Mouse (Mus musculus) kidney, embryonic 14.5 days (tissue): ENCODE data around the gene Myh8. TPM values are rescaled to one million over a fixed set of nuclear protein-coding genes. Genes with fewer than 3 reads are reported as not detected.

Source experiments
- ATAC-seq: fragments of 200-750 bp; cut with Nextera tagmentation; 2 replicates; pipeline ENCODE4 v1.8.0; 2017; ENCODE audit warnings: moderate number of reproducible peaks, mild to moderate bottlenecking, moderate TSS enrichment, moderate library complexity; ENCODE audit not compliant: low FRiP score, low TSS enrichment
- H3K27ac ChIP-seq: fragments of 300-500 bp; sonication (generic); 2 replicates; pipeline ENCODE4 v1.5.1; 2014; ENCODE audit warnings: low read depth, mild to moderate bottlenecking, low read length, moderate library complexity, mixed read lengths
- H3K27me3 ChIP-seq: fragments of 300-500 bp; sonication (generic); 2 replicates; pipeline ENCODE4 v1.6.1; 2014; ENCODE audit warnings: mild to moderate bottlenecking, low read length; ENCODE audit not compliant: control insufficient read depth, insufficient read depth
- H3K36me3 ChIP-seq: fragments of 300-500 bp; sonication (generic); 2 replicates; pipeline ENCODE4 v1.6.1; 2014; ENCODE audit warnings: low read length, mixed read lengths; ENCODE audit not compliant: control insufficient read depth, insufficient read depth
- H3K4me1 ChIP-seq: fragments of 300-500 bp; sonication (generic); 2 replicates; pipeline ENCODE4 v1.6.1; 2014; ENCODE audit warnings: low read length, mixed read lengths; ENCODE audit not compliant: control insufficient read depth, insufficient read depth
- H3K4me2 ChIP-seq: fragments of 300-500 bp; sonication (generic); replicated peaks from 2 replicates; pipeline ENCODE4 v1.6.1; 2014; ENCODE audit warnings: low read depth, mild to moderate bottlenecking, low read length
- H3K4me3 ChIP-seq: fragments of 300-500 bp; sonication (generic); 2 replicates; pipeline ENCODE4 v1.5.1; 2014; ENCODE audit warnings: mild to moderate bottlenecking, low read length
- H3K9ac ChIP-seq: fragments of 300-500 bp; sonication (generic); 2 replicates; pipeline ENCODE4 v1.6.1; 2014; ENCODE audit warnings: low read depth, mild to moderate bottlenecking, low read length, moderate library complexity
- H3K9me3 ChIP-seq: fragments of 300-500 bp; sonication (generic); 2 replicates; pipeline ENCODE4 v1.6.1; 2016; ENCODE audit warnings: low read length; ENCODE audit not compliant: control insufficient read depth
- WGBS: fragments of 180-500 bp; shearing (Covaris S2); extraction: QIAGEN DNeasy Blood & Tissue Kit; methylation state at CpG from one replicate; pipeline ENCODE4 v1.1.7; 2014; 5-methylcytosine and 5-hydroxymethylcytosine counted together
- polyA plus RNA-seq: library from polyadenylated mRNA; unstranded; fragments of >200 nt; fragmentation: Nextera tagmentation; extraction: Ambion mirVana; gene quantifications from 2 replicates; pipeline ENCODE4 v1.2.1, GENCODE M21; 2014

The Myh8 gene
- polyA plus RNA-seq, 1 experiment from 2014 or later = 0.12 TPM

DNA sequence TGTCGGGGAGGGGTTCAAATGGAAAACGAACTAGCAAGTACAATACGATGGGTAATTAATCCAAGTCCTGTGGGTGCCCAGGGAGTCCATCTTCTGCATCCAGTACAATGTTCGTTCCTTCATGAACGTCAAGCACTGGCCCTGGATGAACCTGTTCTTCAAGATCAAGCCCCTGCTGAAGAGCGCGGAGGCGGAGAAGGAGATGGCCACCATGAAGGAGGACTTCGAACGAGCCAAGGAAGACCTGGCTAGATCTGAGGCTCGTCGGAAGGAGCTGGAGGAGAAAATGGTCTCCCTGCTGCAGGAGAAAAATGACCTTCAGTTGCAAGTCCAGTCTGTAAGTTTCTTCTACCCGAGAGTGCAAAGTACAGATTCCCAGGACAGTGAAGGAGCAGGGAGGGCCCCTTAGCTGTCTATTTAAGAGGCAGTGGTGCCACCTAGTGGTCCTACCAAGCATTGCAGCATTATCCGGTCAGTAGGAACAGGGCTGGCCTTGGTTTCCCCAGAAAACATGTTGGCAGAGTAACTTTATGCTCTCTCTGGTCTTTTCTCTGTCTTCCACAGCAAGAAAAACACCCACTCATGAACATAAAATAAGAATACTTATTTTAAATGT, 73.3 kb downstream of the Myh8 start:
- Histone ChIP-seq H3K4me3 (no peak overlapping the region), H3K4me1 (no peaks in the 10 kb centered on the region), H3K27ac (no peak overlapping the region), H3K27me3 (no peaks in the 10 kb centered on the region; the same call in 1 of the 2 replicates), H3K36me3 (no peaks in the 10 kb centered on the region), H3K4me2 (no peak overlapping the region), H3K9ac (no peak overlapping the region), H3K9me3 (no peaks in the 10 kb centered on the region)
- 56% methylated on average over 14 of the region's 14 CpGs for WGBS
- peak; percentile 68; the same call in 1 of the 2 replicates for ATAC-seq

GRCm38 (mm10) chr11:67353011-67353410, 76.1 kb downstream of the Myh8 start:
- Histone ChIP-seq H3K36me3 (no peaks in the 10 kb centered on the region), H3K4me2 (no peak overlapping the region), H3K4me1 (no peaks in the 10 kb centered on the region), H3K4me3 (no peak overlapping the region), H3K27me3 (no peaks in the 10 kb centered on the region; the same call in 1 of the 2 replicates), H3K9ac (no peak overlapping the region), H3K9me3 (no peaks in the 10 kb centered on the region), H3K27ac (no peak overlapping the region)
- 63% methylated on average over 4 of the region's 4 CpGs for WGBS
- no peak for ATAC-seq

GRCm38 (mm10) chr11:67358031-67358430, 81.1 kb downstream of the Myh8 start:
- ATAC-seq = no peak
- H3K4me2 ChIP-seq = no peak overlapping the region
- H3K4me3 ChIP-seq = no peak overlapping the region
- H3K27me3 ChIP-seq = no peaks in the 10 kb centered on the region
- H3K27ac ChIP-seq = no peak overlapping the region
- 76% methylated on average over 10 of the region's 10 CpGs for WGBS
- H3K9ac ChIP-seq = no peak overlapping the region
- no peaks in the 10 kb centered on the region for H3K4me1 ChIP-seq
- no peaks in the 10 kb centered on the region for H3K9me3 ChIP-seq
- no peaks in the 10 kb centered on the region for H3K36me3 ChIP-seq

Other genes with a start within 250 kb of the Myh8 start
- 27.0 and 27.7 TPM in 2 replicates for gene Adprm, start 224.5 kb upstream of the Myh8 start, polyA plus RNA-seq
- gene Sco1, start 224.5 kb upstream of the Myh8 start, polyA plus RNA-seq = 11.8 and 19.2 TPM in 2 replicates
- gene Myh3, start 198.8 kb upstream of the Myh8 start, polyA plus RNA-seq = 0.10 and 0.45 TPM in 2 replicates
- not detected in 2 replicates for gene Myh2, start 106.1 kb upstream of the Myh8 start, polyA plus RNA-seq
- gene Myh1, start 77.1 kb upstream of the Myh8 start, polyA plus RNA-seq = 0.04 TPM in 1 of 2 replicates, not detected in the other
- not detected in 2 replicates for gene Myh4, start 39.1 kb upstream of the Myh8 start, polyA plus RNA-seq
- gene Myh13, start 44.5 kb downstream of the Myh8 start, polyA plus RNA-seq = not detected in 2 replicates
- gene Gas7, start 178.3 kb downstream of the Myh8 start, polyA plus RNA-seq = 7.9 and 8.3 TPM in 2 replicates